Mouse (Mus musculus) erythroblast, embryonic 14.5 days (primary cell): ENCODE data around the gene Dpysl5. TPM values are rescaled to one million over a fixed set of nuclear protein-coding genes. Genes with fewer than 3 reads are reported as not detected.

Experiments used
- H3K27me3 ChIP-seq: 2 replicates; pipeline ENCODE4 v1.6.1; 2012; ENCODE audit warnings: inconsistent platforms; ENCODE audit not compliant: control insufficient read depth
- H3K36me3 ChIP-seq: 2 replicates; pipeline ENCODE4 v1.6.1; 2012; ENCODE audit warnings: mild to moderate bottlenecking, inconsistent platforms; ENCODE audit not compliant: control insufficient read depth
- H3K4me1 ChIP-seq: 2 replicates; pipeline ENCODE4 v1.6.1; 2012; ENCODE audit warnings: inconsistent platforms; ENCODE audit not compliant: control insufficient read depth
- H3K4me3 ChIP-seq: replicated peaks from 2 replicates; pipeline ENCODE3; 2012; ENCODE audit warnings: moderate library complexity, mild to moderate bottlenecking, inconsistent platforms
- H3K9me3 ChIP-seq: 2 replicates; pipeline ENCODE4 v1.6.1; 2012; ENCODE audit warnings: low read length, inconsistent platforms, mixed read lengths; ENCODE audit not compliant: control insufficient read depth
- GATA1 ChIP-seq: IDR thresholded peaks from 2 replicates; pipeline ENCODE4 v1.6.1; 2012; ENCODE audit warnings: low read length, inconsistent platforms, mixed read lengths
- TAL1 ChIP-seq: IDR thresholded peaks from 3 replicates; pipeline ENCODE4 v1.6.1; 2012; ENCODE audit warnings: low read length, inconsistent platforms, mixed read lengths
- polyA plus RNA-seq: library from polyadenylated mRNA; stranded (reverse); fragments of >175 nt; gene quantifications from 2 replicates; pipeline ENCODE4 v1.2.3, GENCODE M21; 2012

Dpysl5 gene
- polyA plus RNA-seq: 0.01 TPM in 1 of 2 replicates, not detected in the other

DNA sequence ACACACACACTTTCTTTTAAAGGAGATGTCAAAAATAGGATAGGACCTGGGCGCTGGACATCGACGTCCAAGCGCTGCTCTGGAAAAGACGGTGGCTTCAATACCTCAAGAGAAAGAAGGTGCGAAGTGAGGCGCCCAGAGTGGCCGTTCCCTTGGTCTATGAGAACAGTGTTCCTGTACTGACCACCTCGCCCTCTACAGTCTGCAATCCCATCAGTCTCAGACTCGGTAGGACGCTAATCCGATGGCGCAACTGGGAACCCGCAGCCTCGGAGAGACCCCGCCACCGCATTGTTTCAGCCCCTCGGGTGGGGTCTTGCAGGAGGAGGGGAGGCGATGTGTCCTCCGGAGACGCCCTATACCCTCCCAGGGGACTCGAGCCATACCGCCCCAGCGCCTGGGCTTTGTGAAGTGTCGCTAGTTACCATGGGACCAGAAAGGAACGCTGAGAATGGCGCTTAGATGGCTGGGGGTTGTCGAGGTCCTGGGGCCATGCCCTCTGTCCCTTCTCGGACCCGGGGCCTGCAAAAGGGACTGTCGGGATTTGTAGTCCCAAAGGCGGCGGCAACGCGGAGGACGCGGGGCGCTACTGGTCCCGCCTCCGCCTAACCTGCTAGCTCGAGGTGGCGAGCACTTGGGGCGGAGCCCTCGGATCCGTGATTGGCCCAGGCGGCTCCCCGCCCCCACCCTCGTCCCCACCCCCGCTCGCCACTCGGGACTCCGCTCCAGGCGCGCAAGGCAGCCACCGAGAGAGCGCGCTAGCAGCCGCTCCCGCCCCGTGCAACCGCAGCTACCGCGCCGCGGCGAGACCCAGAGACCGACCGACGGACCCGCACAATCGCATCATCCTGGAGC lies at the start of gene Dpysl5:
TSS of gene Dpysl5 (plus strand) at position 418 of the 855 bp plus-strand sequence.
- peaks cover 80% of the 10 kb centered on the region for H3K27me3 ChIP-seq
- H3K4me1 ChIP-seq: peaks cover 11% of the 10 kb centered on the region
- TF ChIP-seq TAL1 (no peak), GATA1 (no peak)
- H3K4me3 ChIP-seq: peak within 1 kb of the TSS; percentile 36
- peaks cover 8% of the 10 kb centered on the region; the same call in 1 of the 2 replicates for H3K9me3 ChIP-seq
- H3K36me3 ChIP-seq: no peaks in the 10 kb centered on the region

DNA sequence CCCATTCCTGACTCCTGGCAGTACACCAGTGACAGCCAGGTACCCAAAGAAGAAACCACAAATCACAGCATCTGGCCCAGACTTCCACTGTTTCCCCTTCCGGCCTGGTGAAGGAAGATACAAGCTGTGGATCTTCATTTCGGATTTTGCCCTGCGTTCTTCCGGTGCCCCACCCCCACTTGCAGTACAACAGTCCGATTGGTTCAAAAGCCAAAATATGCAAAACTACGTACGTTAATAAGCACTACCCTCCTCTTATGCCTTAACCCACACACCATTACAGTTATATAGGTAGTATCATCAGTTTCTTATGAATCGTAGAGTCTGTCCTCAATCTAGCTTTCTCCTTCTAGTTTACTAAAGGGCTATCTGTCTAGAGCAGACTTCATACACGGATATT lies 46.0 kb upstream of the Dpysl5 start:
- Histone ChIP-seq H3K4me1 (peaks cover 40% of the 10 kb centered on the region), H3K4me3 (no peak overlapping the region), H3K36me3 (peaks cover 29% of the 10 kb centered on the region), H3K27me3 (no peaks in the 10 kb centered on the region), H3K9me3 (peaks cover 14% of the 10 kb centered on the region)
- TF ChIP-seq TAL1 (no peak), GATA1 (no peak)

DNA sequence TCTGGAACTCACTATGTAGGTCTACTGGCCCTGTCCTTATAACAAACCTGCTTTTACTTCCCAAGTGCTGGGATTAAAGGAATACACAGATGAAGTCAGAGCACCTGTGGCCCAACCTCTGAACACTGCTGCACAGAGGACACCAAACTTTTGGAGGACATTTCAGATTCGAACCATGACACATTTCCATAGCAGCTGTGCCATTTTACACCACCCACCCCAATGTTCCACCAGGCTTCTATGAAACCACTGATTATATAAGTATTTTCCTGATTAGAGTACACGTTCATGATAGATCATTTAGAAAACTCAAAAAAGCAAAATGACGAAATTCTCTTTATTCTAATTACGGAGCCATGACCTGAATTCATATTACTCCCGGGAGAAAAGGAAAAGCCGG lies 45.4 kb upstream of the Dpysl5 start:
- Histone ChIP-seq H3K27me3 (no peaks in the 10 kb centered on the region), H3K4me3 (peak overlapping the region; percentile 79), H3K36me3 (peaks cover 36% of the 10 kb centered on the region), H3K4me1 (peaks cover 40% of the 10 kb centered on the region), H3K9me3 (peaks cover 8% of the 10 kb centered on the region)
- TF ChIP-seq GATA1: no peak
- TF ChIP-seq TAL1: no peak

DNA sequence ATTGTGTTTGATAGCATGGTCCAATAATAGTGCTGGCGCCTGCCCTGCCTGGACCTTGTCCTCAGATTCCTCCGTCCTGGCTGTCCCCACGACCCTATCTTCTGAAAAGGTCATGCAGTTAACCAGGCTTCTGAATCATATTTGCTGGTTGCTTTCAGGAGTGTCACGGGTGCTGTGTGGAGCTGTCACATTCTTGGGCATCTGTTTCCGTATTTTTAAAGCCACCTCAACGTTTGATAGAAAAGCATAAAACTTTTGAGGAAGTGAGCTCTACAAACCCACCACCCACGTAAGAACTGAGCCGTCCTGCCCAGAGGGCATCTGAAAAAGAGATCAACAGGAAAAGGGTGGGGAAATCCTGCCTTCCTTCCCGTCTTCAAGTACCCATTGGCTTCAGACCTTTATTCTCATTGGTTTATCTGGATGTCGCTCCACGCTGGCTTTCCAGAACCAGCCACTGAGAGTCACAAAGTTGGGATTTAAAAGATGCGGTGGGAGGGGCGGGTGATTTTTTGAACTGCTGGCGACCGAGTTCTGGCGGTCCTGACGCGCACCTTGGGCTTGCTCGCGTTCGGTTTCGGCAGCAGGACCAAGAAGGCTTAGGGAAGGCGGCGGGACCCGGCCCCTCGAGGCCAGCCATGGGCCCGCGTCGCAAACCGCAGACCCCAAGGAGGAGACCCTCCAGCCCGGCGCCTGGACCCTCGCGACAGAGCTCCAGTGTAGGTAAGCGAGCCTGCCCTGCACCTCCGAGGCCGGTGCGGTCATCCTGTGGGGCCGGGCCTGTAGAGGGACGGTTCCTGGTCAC lies 44.8 kb upstream of the Dpysl5 start, which contains the start of gene Cenpa:
TSS of gene Cenpa (plus strand) at position 387 of the 805 bp plus-strand sequence.
- peak within 1 kb of the TSS; percentile 79 for H3K4me3 ChIP-seq
- H3K4me1 ChIP-seq: peaks cover 40% of the 10 kb centered on the region
- H3K27me3 ChIP-seq: no peaks in the 10 kb centered on the region
- peaks cover 42% of the 10 kb centered on the region for H3K36me3 ChIP-seq
- H3K9me3 ChIP-seq: peaks cover 2% of the 10 kb centered on the region
- TF ChIP-seq GATA1 (no peak), TAL1 (no peak)

DNA sequence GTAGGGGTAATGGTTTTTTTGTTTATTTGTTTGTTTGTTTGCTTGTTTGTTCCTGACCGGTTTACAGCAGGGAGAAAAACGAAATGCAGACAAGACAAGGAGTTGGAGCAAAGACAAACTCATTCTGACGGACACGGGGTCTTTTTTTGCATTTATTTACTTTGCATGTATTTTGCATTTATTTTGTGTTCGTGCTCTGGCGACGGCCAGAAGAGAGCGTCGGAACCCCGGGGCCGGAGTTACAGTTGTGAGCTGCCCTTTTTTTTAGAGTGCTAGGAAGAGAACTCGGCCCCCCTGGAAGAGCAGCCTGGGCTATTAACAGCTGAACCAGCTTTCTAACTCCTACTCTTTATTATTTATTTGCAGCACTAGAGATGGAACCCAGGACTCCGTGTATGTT lies 44.1 kb upstream of the Dpysl5 start:
- H3K36me3 ChIP-seq: peaks cover 48% of the 10 kb centered on the region
- H3K4me1 ChIP-seq: peaks cover 40% of the 10 kb centered on the region
- peak overlapping the region; percentile 79 for H3K4me3 ChIP-seq
- no peaks in the 10 kb centered on the region for H3K9me3 ChIP-seq
- no peaks in the 10 kb centered on the region for H3K27me3 ChIP-seq
- TF ChIP-seq TAL1: no peak
- no peak for TF ChIP-seq GATA1

DNA sequence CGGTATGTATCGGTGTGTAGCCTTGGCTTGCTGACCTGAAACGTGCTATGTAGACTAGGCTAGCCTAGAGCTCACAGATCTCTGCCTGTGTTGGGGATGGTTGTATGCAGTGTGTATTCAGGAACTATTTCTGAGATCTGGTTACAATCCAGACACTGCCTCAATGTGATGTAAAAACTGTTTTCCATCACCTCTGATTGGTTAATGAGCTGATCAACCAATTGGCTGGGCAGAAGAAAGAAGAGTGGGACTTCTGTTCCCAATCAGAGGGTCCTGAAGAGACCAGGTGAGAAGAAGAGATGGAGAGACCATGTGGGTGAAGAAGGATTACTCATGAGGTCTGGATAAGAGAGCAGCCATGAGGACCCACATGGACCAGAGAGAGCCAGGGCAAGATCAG lies 43.7 kb upstream of the Dpysl5 start:
- no peaks in the 10 kb centered on the region for H3K27me3 ChIP-seq
- TF ChIP-seq GATA1 (no peak), TAL1 (no peak)
- peak overlapping the region; percentile 79 for H3K4me3 ChIP-seq
- H3K4me1 ChIP-seq: peaks cover 40% of the 10 kb centered on the region
- H3K9me3 ChIP-seq: no peaks in the 10 kb centered on the region
- peaks cover 53% of the 10 kb centered on the region for H3K36me3 ChIP-seq

DNA sequence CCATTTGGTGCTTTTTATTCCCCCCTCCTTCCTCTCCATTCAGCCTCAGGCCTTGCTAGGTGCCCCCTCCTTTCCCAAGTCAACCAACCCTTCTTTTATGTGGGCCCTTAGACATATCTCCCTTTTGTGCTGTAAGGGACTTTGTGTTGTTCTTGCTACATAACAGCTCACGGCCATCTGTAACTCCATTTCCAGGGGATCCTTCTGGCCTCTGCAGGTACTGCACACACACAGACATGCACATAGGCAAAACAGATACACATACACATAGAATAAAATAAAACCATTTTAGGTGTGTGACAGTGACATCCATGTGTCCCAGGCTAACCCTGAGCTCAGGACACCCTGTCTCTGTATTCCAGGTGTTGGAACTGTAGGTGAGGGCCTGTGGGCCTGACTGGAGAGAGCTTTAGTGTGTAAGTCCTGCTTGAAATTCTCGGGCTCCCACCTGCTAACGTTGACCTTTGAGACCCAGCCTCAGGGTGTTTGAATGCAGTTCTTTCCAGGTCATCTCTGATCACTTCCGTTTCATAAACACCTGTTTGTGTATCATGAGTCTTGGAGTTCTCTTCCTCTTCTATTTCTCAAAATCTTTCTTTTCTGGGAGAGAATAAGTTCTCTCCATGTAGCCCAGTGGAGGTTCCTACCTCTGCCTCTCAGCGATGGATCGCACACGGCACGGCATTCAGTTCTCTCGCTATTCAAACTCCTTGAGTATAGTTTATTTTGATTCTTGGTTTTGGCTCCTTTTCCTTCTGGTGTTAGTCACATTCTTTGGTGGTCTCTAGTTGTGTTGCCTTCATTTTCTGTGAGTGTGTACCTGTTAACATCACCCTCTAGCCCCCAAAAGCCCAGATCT lies 42.5 kb upstream of the Dpysl5 start:
- H3K4me3 ChIP-seq: peak overlapping the region; percentile 79
- TF ChIP-seq GATA1 (no peak), TAL1 (no peak)
- H3K36me3 ChIP-seq: peaks cover 65% of the 10 kb centered on the region
- peaks cover 41% of the 10 kb centered on the region for H3K4me1 ChIP-seq
- no peaks in the 10 kb centered on the region for H3K9me3 ChIP-seq
- no peaks in the 10 kb centered on the region for H3K27me3 ChIP-seq

DNA sequence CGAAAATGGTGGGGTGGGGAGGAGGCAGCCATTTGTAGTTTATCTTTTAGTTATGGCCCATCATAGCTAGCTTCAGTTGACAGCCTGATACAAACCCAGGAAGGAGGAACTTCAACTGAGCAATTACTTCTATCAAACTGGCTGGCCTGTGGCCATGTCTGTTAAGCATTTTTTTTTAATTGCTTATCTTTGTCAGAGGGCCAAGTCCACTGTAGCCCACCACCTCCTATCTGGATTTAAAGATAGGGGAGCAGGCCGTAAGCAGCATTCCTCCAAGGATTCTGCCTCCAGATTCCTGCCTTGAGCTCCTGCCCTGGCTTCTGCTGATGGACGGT lies 41.9 kb upstream of the Dpysl5 start:
- TF ChIP-seq TAL1 (no peak), GATA1 (no peak)
- H3K27me3 ChIP-seq: no peaks in the 10 kb centered on the region
- peaks cover 71% of the 10 kb centered on the region for H3K36me3 ChIP-seq
- peaks cover 41% of the 10 kb centered on the region for H3K4me1 ChIP-seq
- H3K9me3 ChIP-seq: no peaks in the 10 kb centered on the region
- peak overlapping the region; percentile 79 for H3K4me3 ChIP-seq
